Mouse (Mus musculus) cerebellum, postnatal 10 days (tissue): ENCODE data around the gene Sgpp1.

Experiments used
- DNase-seq, 2 experiments: peaks; one replicate each; pipeline ENCODE4 v3.0.0; 2021; ENCODE audit warnings: mixed read lengths in 2 of 2

Sgpp1 gene

DNA sequence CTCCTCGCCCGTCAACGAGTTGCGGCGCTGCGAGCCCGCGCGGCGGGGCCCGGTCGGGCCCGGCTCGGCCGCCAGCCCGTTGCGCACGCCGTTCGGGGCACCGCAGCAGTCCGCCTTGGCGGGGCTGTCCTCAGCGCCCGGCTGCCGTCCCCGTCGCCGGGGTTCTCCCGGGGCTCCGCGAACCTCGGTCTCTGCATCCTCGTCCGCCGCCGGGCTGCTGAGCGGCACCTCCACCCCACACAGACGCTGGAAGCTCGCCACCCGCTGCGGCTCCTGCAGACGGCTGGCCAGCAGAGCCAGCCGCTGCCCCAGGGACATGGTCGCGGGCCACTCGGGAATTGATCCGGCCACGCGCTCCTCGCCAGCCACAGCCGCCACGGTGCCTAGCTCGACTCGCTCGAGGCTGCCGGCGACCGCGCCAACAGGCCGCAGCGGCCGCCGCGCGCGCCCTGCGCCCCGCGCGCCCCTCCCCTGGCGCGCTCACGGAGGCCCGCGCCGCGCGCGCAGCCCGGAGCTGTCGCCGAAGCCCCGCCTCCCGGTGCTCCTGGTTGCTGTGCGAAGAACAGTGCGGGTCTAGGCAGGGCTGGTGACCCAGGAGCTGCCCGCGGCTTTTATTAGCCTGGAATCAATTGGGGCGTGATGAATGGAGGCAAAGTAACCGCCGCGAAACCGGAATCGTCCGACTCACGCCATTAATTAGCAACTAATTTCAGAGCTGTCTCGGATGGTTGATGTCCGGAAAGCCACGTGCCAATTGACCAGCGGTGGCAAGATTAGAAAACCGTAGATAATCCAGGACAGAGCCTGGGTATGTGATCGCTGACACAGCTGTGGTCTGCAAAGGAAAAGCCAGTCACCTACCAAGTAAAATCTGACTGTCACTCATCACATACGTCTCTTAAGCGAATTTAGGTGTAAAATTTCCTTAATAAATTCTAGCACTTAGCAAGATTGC, at the start of gene Sgpp1:
Gene Sgpp1, minus strand, starts transcription at position 484 of the 955 bp plus-strand sequence.
- peak; percentile 88 to 93 for DNase-seq

DNA sequence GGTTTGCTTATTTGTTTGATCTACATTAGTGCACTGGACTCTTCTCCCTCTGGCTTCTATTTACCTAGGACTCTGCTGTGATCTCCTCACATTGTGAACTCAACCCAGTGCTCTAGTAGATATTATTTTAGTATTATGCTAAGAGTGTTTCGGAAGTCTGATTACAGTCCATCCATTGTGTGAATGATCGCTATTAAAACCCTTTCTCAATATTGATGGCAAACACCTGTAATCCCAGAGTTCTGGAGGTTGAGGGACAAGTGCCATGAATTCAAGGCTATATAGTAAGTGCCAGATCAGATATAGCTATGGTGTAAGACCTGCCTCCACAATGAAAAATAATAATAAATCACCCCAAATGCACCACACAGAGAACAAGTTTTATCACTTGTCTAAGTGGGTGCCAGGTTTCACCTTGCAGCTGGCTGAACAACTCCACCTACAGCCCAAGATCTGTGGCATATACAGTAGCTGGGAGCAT, 48.8 kb upstream of the Sgpp1 start:
- DNase-seq: no peak

DNA sequence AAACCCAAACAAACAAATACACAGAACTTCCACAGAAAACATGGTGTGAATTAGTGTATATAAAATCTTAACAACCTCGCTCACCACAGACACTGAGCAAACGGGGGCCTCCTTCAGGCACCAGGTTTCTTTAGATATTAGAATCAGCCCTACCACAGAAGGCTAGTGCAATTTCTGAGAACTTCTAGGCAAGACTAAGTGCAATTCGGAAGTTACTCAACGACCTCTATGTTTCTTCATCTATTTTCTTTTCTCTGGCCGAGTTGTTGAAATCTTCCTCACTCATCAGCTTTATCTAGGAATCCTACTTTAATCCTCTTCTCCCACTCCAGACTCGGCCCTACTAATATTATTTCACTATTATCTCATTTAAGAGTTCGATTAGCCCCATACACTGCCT, 46.5 kb upstream of the Sgpp1 start:
- no peak for DNase-seq

DNA sequence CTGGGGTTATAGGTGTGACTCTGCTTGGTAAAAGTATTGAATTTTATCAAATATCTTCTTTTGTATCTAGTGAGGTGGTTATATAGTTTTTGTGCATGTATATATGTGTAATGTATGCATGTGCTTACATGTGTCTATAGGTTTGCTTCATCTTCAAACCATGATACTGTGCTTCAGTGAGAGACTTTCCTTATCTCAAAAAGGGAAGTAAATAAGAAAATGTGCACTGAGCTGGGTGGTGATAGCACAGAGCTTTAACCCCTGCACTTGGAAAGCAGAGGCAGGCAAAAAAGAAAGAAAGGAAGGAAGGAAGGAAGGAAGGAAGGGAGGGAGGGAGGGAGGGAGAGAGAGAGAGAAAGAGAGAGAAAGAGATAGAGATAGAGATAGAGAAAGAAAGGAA, 45.9 kb upstream of the Sgpp1 start:
- DNase-seq: no peak

DNA sequence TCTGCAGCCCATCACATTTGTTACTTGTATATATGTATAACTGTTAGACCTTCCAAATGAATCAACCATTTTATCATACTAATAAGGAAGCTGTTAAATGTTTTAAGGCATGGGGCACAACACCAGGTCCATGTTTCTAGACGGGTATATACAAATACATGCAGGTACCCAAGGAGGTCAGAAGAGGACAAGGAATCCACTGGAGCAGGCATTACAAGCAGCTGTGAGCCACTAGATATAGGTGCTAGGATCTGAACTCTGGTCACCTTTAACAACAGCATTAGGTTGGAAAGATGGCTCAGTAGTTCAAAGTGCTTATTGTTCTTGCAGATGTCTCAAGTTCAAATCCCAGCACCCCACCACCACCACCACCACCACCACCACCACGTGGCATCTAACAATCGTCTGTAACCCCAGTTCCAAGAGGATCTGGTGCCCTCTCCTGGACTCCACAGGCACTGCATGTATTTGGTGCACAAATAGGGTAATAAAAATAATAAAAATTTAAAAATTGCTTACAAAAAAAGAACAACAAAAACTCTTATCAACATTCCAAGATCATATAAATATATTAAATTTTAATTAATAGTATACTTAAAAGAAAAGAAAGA, 37.0 kb upstream of the Sgpp1 start:
- DNase-seq: peak; percentile 67 to 72

DNA sequence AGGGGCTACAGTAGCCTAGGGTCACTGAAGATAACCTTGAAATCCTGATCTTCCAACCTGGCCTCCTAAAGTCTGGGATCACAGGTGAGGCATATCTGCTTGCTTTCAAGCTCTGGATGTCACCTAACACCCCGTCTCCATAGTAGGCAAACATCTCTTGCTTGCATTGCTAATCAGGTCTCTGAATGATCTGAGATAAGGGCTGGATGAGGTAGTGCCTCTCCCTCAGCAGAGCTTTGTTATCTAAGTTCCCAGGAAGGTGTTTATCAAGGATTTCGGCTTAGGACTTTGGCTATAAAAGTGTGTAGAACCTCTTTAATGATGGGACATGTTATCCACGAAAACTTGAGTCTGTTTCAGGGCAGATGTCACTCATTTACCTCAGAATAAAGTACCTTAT, 35.9 kb upstream of the Sgpp1 start:
- DNase-seq: no peak

DNA sequence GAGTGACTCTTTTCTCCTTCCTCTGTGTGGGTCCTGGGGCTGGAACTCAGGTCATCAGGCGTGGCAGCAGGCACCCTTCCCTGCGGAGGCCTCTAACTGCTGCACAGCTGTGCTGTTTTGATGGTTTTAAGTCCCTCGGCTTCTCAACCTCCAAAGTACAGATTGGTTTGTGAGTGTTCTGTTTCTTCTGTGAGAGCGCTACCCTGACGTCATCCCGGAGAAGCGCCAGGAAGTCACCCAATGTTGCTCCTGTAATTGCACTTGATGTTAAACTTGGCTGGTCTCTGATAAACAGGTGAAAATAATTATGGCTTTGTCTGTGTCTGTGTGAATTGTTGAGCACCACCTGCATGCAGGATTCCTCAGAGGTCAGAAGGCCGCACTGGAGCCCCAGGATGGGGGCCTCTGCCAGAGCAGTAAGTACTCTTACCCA, 31.4 kb upstream of the Sgpp1 start:
- DNase-seq: no peak

DNA sequence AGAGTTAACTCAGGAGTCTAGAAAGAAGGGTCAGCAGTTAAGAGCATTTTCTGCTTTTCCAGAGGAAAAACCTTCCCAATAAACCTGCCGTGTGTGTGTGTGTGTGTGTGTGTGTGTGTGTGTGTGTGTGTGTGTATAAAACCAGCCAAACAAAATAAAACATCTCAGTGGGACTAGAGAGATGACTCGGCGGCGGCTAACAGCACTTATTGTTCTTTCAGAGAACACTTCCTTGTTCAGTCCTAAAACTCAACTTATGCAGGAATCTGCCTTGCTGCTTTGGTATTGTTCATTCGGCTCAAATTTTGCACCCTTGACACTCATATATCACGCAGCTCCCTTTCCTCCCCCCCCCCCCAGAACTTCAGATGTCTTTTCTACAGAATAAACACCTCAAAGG, 30.9 kb upstream of the Sgpp1 start:
- no peak for DNase-seq

DNA sequence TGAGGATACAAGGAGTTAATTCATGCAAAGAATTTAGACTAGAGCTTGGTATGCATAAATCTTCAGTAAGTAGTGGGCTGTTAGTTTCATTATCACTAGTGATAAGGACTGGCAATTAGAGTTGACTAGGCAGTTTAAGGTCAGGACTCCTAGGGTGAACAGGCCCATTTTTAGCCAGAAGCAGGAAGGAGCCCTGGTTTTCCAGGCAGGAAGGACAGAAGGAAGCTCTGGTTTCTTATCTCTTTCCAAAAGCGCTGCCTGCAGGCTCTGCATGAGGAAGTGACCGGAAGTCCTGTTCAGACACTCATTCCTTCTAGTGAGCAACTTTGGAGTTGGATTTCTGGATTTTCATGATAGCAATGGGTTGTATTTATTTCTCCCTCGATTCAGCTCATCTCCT, 30.2 kb upstream of the Sgpp1 start:
- DNase-seq: no peak

DNA sequence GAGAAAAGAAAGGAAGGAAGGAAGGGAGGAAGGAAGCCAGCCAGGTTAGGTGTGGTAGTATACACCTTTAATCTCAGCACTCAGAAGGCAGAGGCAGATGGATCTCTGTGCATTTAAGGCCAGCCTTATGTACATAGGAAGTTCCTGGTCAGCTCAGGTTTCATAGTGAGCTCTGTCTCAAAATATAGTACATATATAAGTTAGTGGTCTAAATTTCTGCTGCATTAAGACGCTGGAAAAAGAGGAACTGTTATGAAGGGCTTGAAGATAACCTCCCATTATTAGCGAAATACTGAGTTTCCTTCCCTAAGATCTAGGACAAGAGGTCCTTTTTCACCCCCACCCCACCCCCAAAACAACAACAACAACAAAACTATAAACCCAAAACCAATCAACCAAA, 20.9 kb upstream of the Sgpp1 start:
- DNase-seq: no peak

DNA sequence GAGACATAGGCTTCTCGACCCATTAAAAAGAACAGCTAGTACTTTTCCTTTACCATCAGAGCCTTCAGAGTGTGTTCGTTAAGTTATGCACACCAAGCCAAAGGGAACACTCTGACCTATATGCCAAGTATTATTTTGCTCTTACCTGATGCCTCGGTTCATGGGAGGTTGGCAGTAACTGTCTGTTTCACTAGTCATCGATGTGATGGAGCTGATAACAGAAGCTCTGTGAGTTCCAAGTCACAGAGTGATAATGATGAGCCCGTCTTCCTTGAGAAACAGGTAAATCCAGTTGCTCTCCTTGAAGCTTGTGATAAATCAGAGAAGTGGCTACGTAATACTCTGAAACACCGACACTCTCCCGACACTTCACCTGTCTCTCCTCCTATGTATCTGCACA, 18.2 kb upstream of the Sgpp1 start:
- DNase-seq: no peak

DNA sequence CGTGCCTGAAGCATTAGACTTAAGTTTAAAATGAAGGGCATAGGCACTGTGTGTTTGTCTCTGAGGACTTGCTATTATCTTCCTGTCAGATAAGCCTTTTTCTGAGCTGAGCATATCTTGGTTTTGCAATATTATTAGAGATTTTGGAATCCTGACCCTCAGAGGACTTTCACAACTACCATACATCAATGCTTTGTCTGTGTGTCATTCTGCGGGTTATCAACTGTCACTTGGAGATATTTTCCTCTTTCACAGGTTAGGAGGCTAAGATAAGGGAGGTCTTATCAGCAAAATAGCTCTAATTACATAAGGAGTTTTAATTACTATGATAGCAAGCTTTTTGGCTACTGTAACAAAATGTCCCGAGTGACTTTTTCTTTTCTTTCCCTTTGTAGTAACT, 16.5 kb upstream of the Sgpp1 start:
- DNase-seq: no peak

DNA sequence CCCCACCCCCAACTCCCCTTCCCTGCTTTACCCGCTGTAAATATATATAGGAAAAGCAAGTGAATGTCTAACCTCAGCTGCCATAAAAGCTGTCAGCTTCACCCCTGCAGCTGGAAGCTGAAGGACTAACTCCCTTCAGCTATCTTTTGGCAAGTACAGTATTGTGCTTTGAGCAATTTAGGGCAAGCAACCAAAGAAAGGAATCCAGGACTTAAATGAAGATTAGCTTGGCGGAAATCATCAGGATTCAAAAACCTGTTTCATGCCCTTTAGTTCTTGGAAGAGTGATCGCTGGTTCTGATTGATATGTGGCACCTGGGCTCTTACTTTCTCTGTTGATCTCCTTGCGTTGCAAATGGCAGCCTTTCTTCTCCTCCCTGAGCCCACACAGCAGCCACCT, 13.0 kb upstream of the Sgpp1 start:
- DNase-seq: no peak

DNA sequence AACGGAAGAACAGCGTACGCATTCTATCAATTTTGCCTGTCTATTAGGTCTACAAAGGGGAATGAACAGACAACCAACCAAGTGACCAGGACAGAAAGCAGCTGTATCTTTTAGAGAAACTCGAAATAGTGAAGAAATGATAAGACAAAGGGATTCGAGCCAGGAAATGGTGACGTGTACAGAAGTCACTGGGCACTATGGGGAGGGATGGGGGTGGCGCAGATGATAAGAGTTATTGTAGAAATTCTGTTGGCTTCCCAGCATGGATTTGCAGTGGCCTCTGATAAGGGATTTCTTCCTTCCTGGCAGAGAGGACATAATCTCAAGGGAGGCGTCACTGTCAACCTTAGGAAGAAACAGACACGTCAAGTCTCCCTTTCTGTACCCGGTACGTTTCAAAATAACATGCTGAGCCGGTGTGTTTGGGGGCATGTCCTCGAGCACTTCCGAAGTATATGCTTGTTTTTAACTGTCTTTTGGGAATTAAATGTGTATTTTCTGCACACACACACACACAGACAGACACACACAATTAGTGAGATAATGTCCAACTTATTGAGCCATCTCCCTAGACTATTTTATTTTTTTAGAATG, 10.3 kb upstream of the Sgpp1 start:
- DNase-seq: no peak

DNA sequence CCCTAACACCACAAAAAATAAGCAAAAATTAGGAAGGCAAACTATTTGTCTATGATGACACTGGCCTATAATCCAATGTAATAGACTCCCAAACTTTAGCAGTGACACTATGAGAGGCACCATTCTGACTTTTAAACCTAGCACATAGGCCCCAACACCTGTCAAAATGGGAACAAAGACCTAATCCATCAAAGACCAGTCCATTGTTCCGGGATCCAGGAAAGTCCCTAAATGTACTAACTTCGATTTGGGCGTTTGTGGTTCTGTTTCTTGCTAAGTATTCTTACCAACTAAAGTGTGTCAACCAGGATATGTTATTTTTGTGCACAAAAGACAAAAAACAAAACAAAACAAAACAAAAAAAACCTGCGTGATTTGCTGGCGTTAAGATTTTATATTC, 6.6 kb upstream of the Sgpp1 start:
- no peak for DNase-seq

DNA sequence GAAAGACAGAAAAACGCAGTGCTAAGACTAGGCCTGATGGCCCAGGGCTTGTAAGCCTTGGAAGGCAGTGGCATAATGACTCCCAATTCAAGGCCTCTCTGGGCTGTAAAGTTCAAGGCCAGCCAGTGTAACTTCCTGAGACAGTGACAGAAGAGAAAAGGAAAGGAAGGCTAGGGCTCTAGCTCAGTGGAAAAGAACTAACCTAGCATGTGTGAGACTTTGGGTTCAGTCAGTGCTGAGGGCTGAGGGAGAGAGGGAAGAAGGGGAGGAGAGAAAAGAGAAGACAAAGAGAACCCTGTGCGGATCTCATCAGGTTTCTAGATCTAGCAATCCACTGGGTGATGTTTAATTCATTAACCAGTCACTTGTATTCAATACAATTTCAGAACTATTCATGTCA, 5.7 kb upstream of the Sgpp1 start:
- DNase-seq: no peak

DNA sequence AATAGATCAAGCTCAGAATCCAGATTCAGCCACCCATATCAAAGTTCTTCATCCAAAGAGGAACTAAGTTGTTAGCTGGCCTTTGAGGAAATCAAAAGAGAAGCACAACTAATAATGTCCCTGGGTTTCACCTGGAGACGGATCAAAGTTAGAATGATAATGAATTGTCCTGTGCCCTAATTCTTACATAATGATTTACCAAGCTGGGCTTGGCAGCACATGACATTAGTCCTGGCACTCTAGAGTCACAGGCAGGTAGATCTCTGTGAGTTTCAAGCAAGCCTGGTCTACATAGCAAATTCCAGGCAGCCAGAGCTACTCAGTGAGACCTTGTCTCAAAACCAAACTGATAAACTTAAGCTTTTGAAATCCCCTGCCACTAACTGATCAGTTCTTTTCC, 4.9 kb upstream of the Sgpp1 start:
- DNase-seq: no peak

DNA sequence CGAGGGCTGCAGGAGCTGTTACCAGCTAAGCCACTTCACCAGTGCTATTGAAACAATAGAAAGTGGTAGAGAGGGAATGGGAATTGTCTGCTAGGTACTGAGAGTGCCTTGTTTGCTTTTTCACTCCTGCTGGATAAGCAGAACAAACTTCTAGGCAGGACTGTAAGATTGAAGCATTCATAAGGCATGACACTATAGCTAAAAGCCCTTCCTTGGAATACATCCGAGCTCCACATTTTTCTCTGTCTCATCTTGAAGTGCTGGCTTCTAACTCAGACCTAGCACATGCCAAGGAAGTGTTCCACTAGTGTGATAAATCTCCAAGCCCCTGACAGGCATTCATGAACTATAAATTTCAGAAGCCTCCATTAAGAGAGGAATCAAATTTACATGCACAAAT, 4.1 kb upstream of the Sgpp1 start:
- no peak for DNase-seq

DNA sequence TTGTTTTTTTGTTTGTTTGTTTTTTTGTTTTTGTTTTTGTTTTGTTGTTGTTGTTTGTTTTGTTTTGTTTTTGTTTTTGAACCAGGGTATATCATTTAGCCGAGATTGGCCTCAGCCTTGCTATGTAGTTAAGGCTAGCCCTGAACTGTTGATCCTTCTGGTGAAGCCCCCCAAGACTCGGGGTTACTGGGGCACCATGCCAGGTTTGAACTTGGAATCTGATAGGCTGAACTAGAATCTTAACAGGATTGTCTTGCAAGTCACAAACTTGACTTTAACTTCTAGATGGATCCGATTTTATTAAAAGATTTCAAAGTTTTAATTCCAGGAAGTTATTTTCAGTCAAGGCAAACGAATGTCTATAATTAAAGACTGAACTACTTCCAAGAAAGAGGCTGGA, 767 bp upstream of the Sgpp1 start:
- DNase-seq: peak; percentile 38 to 47

DNA sequence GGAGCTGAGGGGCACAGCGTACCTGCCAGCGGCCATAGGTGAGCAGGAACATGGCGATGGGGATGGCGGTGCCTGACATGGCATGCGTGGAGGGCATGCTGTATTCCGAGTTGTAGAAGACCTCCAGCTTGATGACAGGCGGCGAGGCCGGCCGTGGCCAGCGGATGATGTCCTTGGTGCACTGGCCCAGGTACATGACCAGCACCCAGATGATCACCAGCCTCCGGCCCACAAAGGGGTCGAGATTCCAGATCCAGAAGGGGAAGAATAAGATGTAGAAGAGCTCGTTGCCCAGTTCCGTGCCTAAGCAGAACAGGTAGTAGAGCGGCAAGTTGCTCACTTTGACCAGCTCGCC, 661 bp downstream of the Sgpp1 start:
- DNase-seq: peak in 1 of 2 experiments; percentile 58

DNA sequence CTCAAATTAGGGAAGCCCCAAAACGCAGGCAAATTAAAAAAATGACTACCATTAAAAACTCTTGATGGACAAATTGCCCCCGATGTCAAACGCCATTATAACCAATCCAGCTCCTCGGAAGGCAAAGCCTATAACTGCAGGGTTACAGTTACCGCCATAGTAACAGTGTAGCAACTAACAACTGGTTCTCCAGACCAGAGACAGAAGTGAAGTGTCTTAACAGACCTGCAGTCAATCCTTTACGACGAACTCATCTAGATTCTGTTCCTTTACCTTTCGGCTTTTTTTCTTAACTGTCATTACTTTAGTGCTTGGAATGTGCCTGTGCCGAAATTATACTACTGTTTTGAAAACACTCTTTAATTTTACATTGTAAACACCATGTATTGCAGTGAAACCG, 1.4 kb downstream of the Sgpp1 start:
- peak in 1 of 2 experiments; percentile 14 for DNase-seq

DNA sequence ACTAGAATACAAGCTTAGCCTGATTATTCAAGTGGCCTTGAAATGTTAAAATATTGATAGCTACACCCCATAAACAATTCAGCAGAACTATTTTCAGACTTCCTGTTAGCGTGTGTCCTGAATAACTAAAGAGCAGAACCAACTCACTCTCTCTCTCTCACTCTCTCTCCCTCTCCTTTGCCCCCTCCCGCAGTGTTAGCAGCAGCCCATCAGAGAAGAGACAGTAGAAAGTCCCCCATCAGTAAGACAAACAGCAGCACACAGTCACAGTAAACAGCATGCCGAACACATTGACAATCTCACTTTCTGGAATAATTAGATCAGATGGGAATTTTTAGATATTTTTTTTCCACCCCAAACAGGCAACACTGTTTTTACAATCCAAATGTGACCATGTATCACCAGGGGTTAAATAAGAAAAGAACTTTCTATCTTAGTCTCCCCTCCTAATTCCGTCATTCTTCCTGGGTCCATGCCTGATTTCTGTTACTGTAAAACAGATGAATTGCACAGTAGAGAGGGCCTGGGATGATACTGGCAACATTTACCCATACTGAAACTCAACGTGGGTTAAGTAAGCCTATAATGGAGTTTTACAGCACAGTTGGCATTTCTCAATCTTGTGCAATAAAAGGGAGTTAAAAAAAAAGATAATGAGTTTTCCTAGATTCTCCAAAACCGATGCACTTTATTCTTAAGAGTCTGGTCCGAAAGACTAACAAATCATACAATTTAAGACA, 2.0 kb downstream of the Sgpp1 start:
- DNase-seq: no peak

DNA sequence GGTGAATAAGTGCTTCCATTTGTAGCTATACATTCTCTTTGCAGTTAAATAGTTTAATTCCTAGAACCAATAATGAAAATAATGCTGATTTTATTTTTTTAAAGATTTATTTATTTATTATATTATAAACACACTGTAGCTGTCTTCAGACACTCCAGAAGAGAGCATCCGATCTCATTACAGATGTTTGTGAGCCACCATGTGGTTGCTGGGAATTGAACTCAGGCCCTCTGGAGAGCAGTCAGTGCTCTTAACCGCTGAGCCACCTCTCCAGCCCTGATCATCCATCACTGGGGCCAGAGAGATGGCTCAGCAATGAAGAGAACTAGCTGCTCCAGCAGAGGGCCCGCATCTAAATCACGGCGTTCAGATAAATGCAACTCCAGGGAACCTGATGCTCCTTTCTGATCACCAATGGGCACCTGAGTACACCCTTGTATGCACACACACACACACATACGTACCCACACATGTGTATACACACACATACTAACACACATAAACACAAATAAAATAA, 3.5 kb downstream of the Sgpp1 start:
- DNase-seq: peak; percentile 16 to 22
